Mouse (Mus musculus) brain, embryonic 14.5 days (tissue): ENCODE results near the gene Urad. TPM values are rescaled to one million over a fixed set of nuclear protein-coding genes. Genes with fewer than 3 reads are reported as not detected.

Source experiments
- DNase-seq: peaks from one replicate; pipeline ENCODE4 v3.0.0-alpha.2; 2011; ENCODE audit warnings: low read depth
- CTCF ChIP-seq: fragments of 200-500 bp; IDR thresholded peaks from 2 replicates; pipeline ENCODE4 v1.5.1; 2012; ENCODE audit warnings: inconsistent platforms, mild to moderate bottlenecking, moderate library complexity, borderline replicate concordance; ENCODE audit not compliant: insufficient read depth, insufficient read length; ENCODE audit errors: extremely low read depth
- POLR2A ChIP-seq: fragments of 200-500 bp; IDR thresholded peaks from 2 replicates; pipeline ENCODE4 v1.6.1; 2012; ENCODE audit warnings: mild to moderate bottlenecking, inconsistent platforms, borderline replicate concordance; ENCODE audit not compliant: poor library complexity, insufficient read depth, insufficient read length, severe bottlenecking; ENCODE audit errors: extremely low read depth
- polyA plus RNA-seq: library from polyadenylated mRNA; depleted of rRNA; stranded (reverse); fragments of >200 nt; gene quantifications from 2 replicates; pipeline ENCODE4 v1.2.3, GENCODE M21; 2012; rRNA removed

The Urad gene
- polyA plus RNA-seq, 1 experiment: not detected

GRCm38 (mm10) chr5:147272808-147273345, 49.4 kb downstream of the Urad start:
- no peak for TF ChIP-seq POLR2A
- no peak for TF ChIP-seq CTCF

GRCm38 (mm10) chr5:147272046-147272807, 50.0 kb downstream of the Urad start:
- TF ChIP-seq CTCF: no peak
- TF ChIP-seq POLR2A: no peak
- DNase-seq: no peak

More at GRCm38 (mm10) chr5:147272808-147273345, 49.4 kb downstream of the Urad start:
- DNase-seq: no peak

- no peak for DNase-seq
- no peak for TF ChIP-seq CTCF
- no peak for TF ChIP-seq POLR2A
Measured at GRCm38 (mm10) chr5:147270673-147271655, 51.3 kb downstream of the Urad start.

GRCm38 (mm10) chr5:147269926-147270672, 52.1 kb downstream of the Urad start, which contains the start of gene Pdx1:
Gene Pdx1, plus strand, starts transcription at chr5:147269959.
- no peak for DNase-seq
- no peak for TF ChIP-seq POLR2A
- TF ChIP-seq CTCF: no peak

- DNase-seq: no peak
- TF ChIP-seq CTCF (no peak), POLR2A (no peak)
Measured at GRCm38 (mm10) chr5:147269371-147269770, 52.9 kb downstream of the Urad start.

- no peak for DNase-seq
- TF ChIP-seq POLR2A (no peak), CTCF (no peak)
Measured at GRCm38 (mm10) chr5:147268728-147269127, 53.5 kb downstream of the Urad start.

GRCm38 (mm10) chr5:147267434-147267833, 54.8 kb downstream of the Urad start:
- TF ChIP-seq CTCF (no peak), POLR2A (no peak)
- no peak for DNase-seq

Other genes with a start within 250 kb of the Urad start
- gene Lnx2, start 245.9 kb downstream of the Urad start, polyA plus RNA-seq: 7.1 and 10.1 TPM in 2 replicates
- gene Polr1d, start 245.4 kb downstream of the Urad start, polyA plus RNA-seq: 82.3 and 93.6 TPM in 2 replicates
- gene Gsx1, start 133.7 kb downstream of the Urad start, polyA plus RNA-seq: 9.8 and 11.2 TPM in 2 replicates
- not detected in 2 replicates for gene Pdx1, start 52.5 kb downstream of the Urad start, polyA plus RNA-seq
- not detected in 2 replicates for gene Cdx2, start 15.2 kb downstream of the Urad start, polyA plus RNA-seq
- 0.20 and 0.56 TPM in 2 replicates for gene Flt3, start 78.0 kb upstream of the Urad start, polyA plus RNA-seq
- gene Pan3, start 107.7 kb upstream of the Urad start, polyA plus RNA-seq: 44.5 and 54.6 TPM in 2 replicates